Mouse (Mus musculus): ENCODE data around the gene Zfp423. TPM values are rescaled to one million over a fixed set of nuclear protein-coding genes. Genes with fewer than 3 reads are reported as not detected.

The Zfp423 gene
- total and polyA plus RNA-seq, 3 experiments, result not detected

GRCm38 (mm10) chr8:87668736-87669135 lies 290.7 kb downstream of the Zfp423 start (continued):
- no peak for TF ChIP-seq MAFK (IDR thresholded peaks at IDR 0.05; ENCODE audit: borderline replicate concordance, low read depth, low read length)

DNA sequence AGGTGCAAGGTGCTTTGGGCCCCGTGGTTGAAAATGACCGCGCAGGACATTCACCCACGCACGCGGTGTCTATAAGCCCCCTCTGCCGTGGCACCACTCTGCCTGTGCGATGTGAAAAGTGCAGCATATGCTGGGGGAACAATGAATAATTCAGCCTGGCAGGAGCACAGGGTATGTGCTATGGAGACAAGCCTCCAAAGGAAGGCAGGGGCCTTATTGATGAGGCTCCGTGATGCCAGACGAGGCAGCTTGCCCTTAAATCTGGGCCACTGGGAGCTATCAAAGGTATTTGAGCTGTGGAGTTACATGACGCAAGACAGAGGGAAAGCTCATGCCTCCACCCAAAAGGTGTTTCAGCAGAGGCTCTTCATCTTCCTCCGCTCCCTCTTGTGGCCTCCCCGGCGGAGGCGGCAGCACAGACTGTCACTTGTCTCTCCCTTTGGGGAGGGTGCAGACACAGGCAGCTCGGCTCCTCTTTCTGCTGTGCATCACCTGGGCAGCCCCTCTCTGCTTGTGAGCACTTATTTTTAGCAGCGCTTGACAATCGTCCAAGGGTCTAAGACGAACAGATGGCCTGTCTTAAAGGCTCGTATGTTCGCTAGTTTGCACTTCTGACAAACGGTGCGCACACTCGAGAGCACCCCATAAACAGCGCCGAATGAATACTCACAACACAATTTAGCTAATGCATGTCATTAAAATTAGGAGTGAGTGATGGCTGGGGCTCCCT lies 291.3 kb downstream of the Zfp423 start:
- DNase-seq (ENCODE audit: low read depth, low spot score), result no peak
- Histone ChIP-seq H3K4me3 (ENCODE audit: control insufficient read depth in 1 of 2, insufficient read depth in 1 of 2, low read depth in 2 of 2, low read length in 2 of 2) (no peak overlapping the region), H3K9me3 (replicated peaks; ENCODE audit: insufficient read depth, low read length) (no peaks in the 10 kb centered on the region), H3K4me1 (ENCODE audit: control insufficient read depth in 1 of 2, insufficient read depth in 2 of 2, low read length in 2 of 2) (no peaks in the 10 kb centered on the region), H3K9ac (ENCODE audit: control insufficient read depth, low read depth, low read length, poor library complexity, severe bottlenecking) (no peak overlapping the region), H3K27me3 (ENCODE audit: control insufficient read depth in 1 of 2, insufficient read depth in 2 of 2, low read length in 2 of 2) (no peaks in the 10 kb centered on the region), H3K27ac (ENCODE audit: control insufficient read depth, low read depth, low read length) (no peak overlapping the region), H3K79me2 (ENCODE audit: control insufficient read depth, insufficient read depth, low read length, poor library complexity) (no peaks in the 10 kb centered on the region), H3K36me3 (ENCODE audit: control insufficient read depth in 1 of 2, insufficient read depth in 2 of 2, low read length in 2 of 2) (no peaks in the 10 kb centered on the region)
- TF ChIP-seq USF2 (IDR thresholded peaks at IDR 0.05; ENCODE audit: borderline replicate concordance in 1 of 2, insufficient read depth in 1 of 2, low read depth in 1 of 2, low read length in 2 of 2), result no peak
- TF ChIP-seq GABPA (IDR thresholded peaks at IDR 0.05; ENCODE audit: low read depth, low read length), result no peak
- TF ChIP-seq BHLHE40 (IDR thresholded peaks at IDR 0.05; ENCODE audit: borderline replicate concordance, low read depth, low read length), result no peak
- TF ChIP-seq USF1 (IDR thresholded peaks at IDR 0.05; ENCODE audit: low read depth, low read length), result no peak
- TF ChIP-seq TAL1 (IDR thresholded peaks at IDR 0.05; ENCODE audit: low read length), result no peak
- no peak for TF ChIP-seq CHD1 (IDR thresholded peaks at IDR 0.05; ENCODE audit: low read depth, low read length)
- TF ChIP-seq GATA1 (IDR thresholded peaks at IDR 0.05; ENCODE audit: low read depth, low read length), result no peak
- TF ChIP-seq MYC (IDR thresholded peaks at IDR 0.05; ENCODE audit: low read depth, low read length), result no peak
- no peak for TF ChIP-seq SIN3A (IDR thresholded peaks at IDR 0.05; ENCODE audit: low read length)
- no peak for TF ChIP-seq KAT2A (conservative IDR thresholded peaks at IDR 0.05; ENCODE audit: low read depth, low read length)
- no peak for TF ChIP-seq SMC3 (IDR thresholded peaks at IDR 0.05; ENCODE audit: low read depth, low read length)
- no peak for TF ChIP-seq POLR2AphosphoS5 (IDR thresholded peaks at IDR 0.05; ENCODE audit: borderline replicate concordance, low read depth, low read length)
- TF ChIP-seq MAFK (IDR thresholded peaks at IDR 0.05; ENCODE audit: borderline replicate concordance, low read depth, low read length), result no peak
- TF ChIP-seq MXI1 (IDR thresholded peaks at IDR 0.05; ENCODE audit: low read depth, low read length), result no peak
- TF ChIP-seq TBP (IDR thresholded peaks at IDR 0.05; ENCODE audit: low read depth, low read length), result no peak
- TF ChIP-seq RAD21 (IDR thresholded peaks at IDR 0.05; ENCODE audit: low read depth, low read length), result no peak
- TF ChIP-seq E2F4 (IDR thresholded peaks at IDR 0.05; ENCODE audit: borderline replicate concordance, low read depth, low read length), result no peak

DNA sequence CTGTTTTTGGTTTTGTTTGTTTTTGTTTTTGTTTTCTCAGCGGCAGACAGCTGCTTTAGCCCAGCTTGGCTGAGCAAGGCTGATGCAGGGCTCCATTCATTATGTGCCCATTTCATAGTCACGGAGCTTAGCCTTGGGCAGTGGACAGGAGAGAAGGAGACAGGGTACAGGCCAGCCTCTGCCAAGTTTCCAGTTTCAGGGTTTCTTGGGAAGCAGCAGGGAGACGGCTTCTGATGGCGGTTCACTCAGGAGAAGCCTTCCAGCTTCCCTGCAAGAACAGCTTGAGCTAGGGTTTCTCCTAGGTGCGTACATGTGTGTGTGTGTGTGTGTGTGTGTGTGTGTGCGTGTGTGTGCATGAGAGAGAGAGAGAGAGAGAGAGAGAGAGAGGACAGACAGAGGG lies 292.1 kb downstream of the Zfp423 start:
- no peaks in the 10 kb centered on the region for H3K36me3 ChIP-seq (ENCODE audit: control insufficient read depth in 1 of 2, insufficient read depth in 2 of 2, low read length in 2 of 2)
- no peak overlapping the region for H3K9ac ChIP-seq (ENCODE audit: control insufficient read depth, low read depth, low read length, poor library complexity, severe bottlenecking)
- no peaks in the 10 kb centered on the region for H3K9me3 ChIP-seq (replicated peaks; ENCODE audit: insufficient read depth, low read length)
- DNase-seq (ENCODE audit: low read depth, low spot score), result no peak
- no peak overlapping the region for H3K4me3 ChIP-seq (ENCODE audit: control insufficient read depth in 1 of 2, insufficient read depth in 1 of 2, low read depth in 2 of 2, low read length in 2 of 2)
- no peaks in the 10 kb centered on the region for H3K79me2 ChIP-seq (ENCODE audit: control insufficient read depth, insufficient read depth, low read length, poor library complexity)
- H3K27ac ChIP-seq (ENCODE audit: control insufficient read depth, low read depth, low read length), result no peak overlapping the region
- TF ChIP-seq SIN3A (IDR thresholded peaks at IDR 0.05; ENCODE audit: low read length) (no peak), MAZ (IDR thresholded peaks at IDR 0.05; ENCODE audit: low read depth, low read length) (no peak), SMC3 (IDR thresholded peaks at IDR 0.05; ENCODE audit: low read depth, low read length) (no peak), EP300 (IDR thresholded peaks at IDR 0.05; ENCODE audit: low read depth in 1 of 2, low read length in 2 of 2) (no peak), POLR2AphosphoS5 (IDR thresholded peaks at IDR 0.05; ENCODE audit: borderline replicate concordance, low read depth, low read length) (no peak), RCOR1 (IDR thresholded peaks at IDR 0.05; ENCODE audit: low read depth, low read length) (no peak), MYC (IDR thresholded peaks at IDR 0.05; ENCODE audit: low read depth, low read length) (no peak), E2F4 (IDR thresholded peaks at IDR 0.05; ENCODE audit: borderline replicate concordance, low read depth, low read length) (no peak), ZMIZ1 (IDR thresholded peaks at IDR 0.05; ENCODE audit: low read depth, low read length) (no peak), RAD21 (IDR thresholded peaks at IDR 0.05; ENCODE audit: low read depth, low read length) (no peak), CTCF (IDR thresholded peaks at IDR 0.05 in 2 of 3, conservative IDR thresholded peaks at IDR 0.05 in 1 of 3; ENCODE audit: control insufficient read depth in 1 of 3, insufficient read depth in 1 of 3, low read depth in 2 of 3, low read length in 3 of 3, poor library complexity in 1 of 3, severe bottlenecking in 1 of 3) (no peak), MYB (IDR thresholded peaks at IDR 0.05; ENCODE audit: low read depth, low read length) (no peak), ZNF384 (IDR thresholded peaks at IDR 0.05; ENCODE audit: low read depth, low read length) (no peak), MAX (IDR thresholded peaks at IDR 0.05; ENCODE audit: low read length) (no peak), GABPA (IDR thresholded peaks at IDR 0.05; ENCODE audit: low read depth, low read length) (no peak), TAL1 (IDR thresholded peaks at IDR 0.05; ENCODE audit: low read length) (no peak), ZC3H11A (IDR thresholded peaks at IDR 0.05; ENCODE audit: low read depth, low read length) (no peak), TBP (IDR thresholded peaks at IDR 0.05; ENCODE audit: low read depth, low read length) (no peak)
- H3K27me3 ChIP-seq (ENCODE audit: control insufficient read depth in 1 of 2, insufficient read depth in 2 of 2, low read length in 2 of 2), result no peaks in the 10 kb centered on the region
- H3K4me1 ChIP-seq (ENCODE audit: control insufficient read depth in 1 of 2, insufficient read depth in 2 of 2, low read length in 2 of 2), result no peaks in the 10 kb centered on the region
